Mouse (Mus musculus) heart, embryonic 14.5 days (tissue): ENCODE measurements around the gene Cdr2. TPM values are rescaled to one million over a fixed set of nuclear protein-coding genes. Genes with fewer than 3 reads are reported as not detected.

Experiments
- ATAC-seq: fragments of 200-750 bp; cut with Nextera tagmentation; 2 replicates; pipeline ENCODE4 v1.8.0; 2017; ENCODE audit warnings: low read depth, moderate TSS enrichment; ENCODE audit not compliant: insufficient number of reproducible peaks, insufficient read depth, low FRiP score
- H3K27ac ChIP-seq, 2 experiments: fragments of 200-500 bp in 1 of 2; fragments of 300-500 bp in 1 of 2; sonication (generic) in 1 of 2; replicated peaks in 1 of 2; 2 replicates each; pipeline ENCODE4 v1.5.1; 2012 to 2014; ENCODE audit warnings: low read depth in 2 of 2, low read length in 2 of 2, control low read depth in 1 of 2, mild to moderate bottlenecking in 1 of 2, mixed read lengths in 1 of 2; ENCODE audit not compliant: control insufficient read depth in 1 of 2, insufficient read depth in 1 of 2
- H3K27me3 ChIP-seq: fragments of 300-500 bp; sonication (generic); 2 replicates; pipeline ENCODE4 v1.6.1; 2014; ENCODE audit warnings: mild to moderate bottlenecking, low read length, control low read depth; ENCODE audit not compliant: control insufficient read depth, insufficient read depth
- H3K36me3 ChIP-seq: fragments of 300-500 bp; sonication (generic); 2 replicates; pipeline ENCODE4 v1.6.1; 2014; ENCODE audit warnings: mild to moderate bottlenecking, control low read depth, low read length, mixed read lengths; ENCODE audit not compliant: control insufficient read depth, insufficient read depth
- H3K4me1 ChIP-seq, 2 experiments: fragments of 200-500 bp in 1 of 2; fragments of 300-500 bp in 1 of 2; sonication (generic) in 1 of 2; 2 replicates each; pipeline ENCODE4 v1.6.1; 2012 to 2014; ENCODE audit warnings: low read length in 2 of 2, control low read depth in 1 of 2, mixed read lengths in 1 of 2; ENCODE audit not compliant: control insufficient read depth in 2 of 2, insufficient read depth in 2 of 2
- H3K4me2 ChIP-seq: fragments of 300-500 bp; sonication (generic); 2 replicates; pipeline ENCODE4 v1.6.1; 2014; ENCODE audit warnings: mild to moderate bottlenecking, low read length
- H3K4me3 ChIP-seq, 2 experiments: fragments of 200-500 bp in 1 of 2; fragments of 300-500 bp in 1 of 2; sonication (generic) in 1 of 2; 2 replicates each; pipeline ENCODE4 v1.5.1; 2012 to 2014; ENCODE audit warnings: low read length in 2 of 2, mild to moderate bottlenecking in 2 of 2, control low read depth in 1 of 2, low read depth in 1 of 2, moderate library complexity in 1 of 2; ENCODE audit not compliant: control insufficient read depth in 1 of 2, insufficient read depth in 1 of 2
- H3K9ac ChIP-seq: fragments of 300-500 bp; sonication (generic); 2 replicates; pipeline ENCODE4 v1.6.1; 2014; ENCODE audit warnings: mild to moderate bottlenecking, low read length
- H3K9me3 ChIP-seq: fragments of 300-500 bp; sonication (generic); 2 replicates; pipeline ENCODE4 v1.6.1; 2016; ENCODE audit warnings: low read length, control low read depth; ENCODE audit not compliant: control insufficient read depth
- WGBS: fragments of 180-500 bp; shearing (Covaris S2); extraction: QIAGEN DNeasy Blood & Tissue Kit; methylation state at CpG from one replicate; pipeline ENCODE4 v1.1.7; 2014; 5-methylcytosine and 5-hydroxymethylcytosine counted together
- polyA plus RNA-seq: library from polyadenylated mRNA; unstranded; fragments of >200 nt; fragmentation: Nextera tagmentation; extraction: Ambion mirVana; gene quantifications from 2 replicates; pipeline ENCODE4 v1.2.1, GENCODE M21; 2014

Gene Cdr2
- polyA plus RNA-seq, 1 experiment from 2014 or later, result 12.8 TPM

DNA sequence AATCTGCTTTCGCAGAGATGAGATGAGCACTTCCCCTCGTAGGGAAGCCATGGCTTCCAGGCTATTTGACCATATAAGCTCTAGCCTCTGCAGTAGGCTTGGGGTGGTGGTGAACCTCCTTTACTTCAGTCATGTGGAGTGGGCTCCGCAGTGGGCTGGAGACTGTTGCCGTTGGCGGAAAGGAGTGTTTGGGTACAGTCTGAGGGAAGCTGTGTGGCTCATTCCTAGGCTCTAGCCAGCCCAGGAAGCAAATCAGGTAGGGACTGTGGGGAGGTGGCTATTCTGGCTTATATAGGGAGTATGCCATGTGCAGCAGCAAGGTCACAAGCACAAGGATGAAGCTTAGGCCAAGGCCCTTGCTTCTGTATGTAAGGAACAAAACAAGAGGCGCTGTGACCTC, 40.9 kb downstream of the Cdr2 start:
- H3K36me3 ChIP-seq, result peaks cover 93% of the 10 kb centered on the region

DNA sequence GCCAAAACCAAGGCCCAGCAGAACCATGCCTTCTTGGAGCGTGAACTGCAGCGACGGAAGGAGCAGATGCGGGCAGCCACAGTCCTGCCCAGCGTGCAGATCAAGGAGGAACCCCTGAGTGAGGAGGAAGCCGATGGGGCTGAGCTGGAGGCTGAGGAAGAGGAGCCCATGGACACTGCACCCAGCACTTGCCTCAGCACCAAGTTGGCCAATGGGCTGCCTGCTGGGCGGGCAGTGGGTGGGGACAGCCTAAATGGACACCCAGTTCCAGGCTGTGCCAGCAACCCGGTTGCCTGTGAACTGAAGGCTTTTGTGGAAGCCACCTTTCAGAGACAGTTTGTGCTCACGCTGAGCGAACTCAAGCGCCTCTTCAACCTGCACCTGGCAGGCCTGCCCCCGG, 41.8 kb downstream of the Cdr2 start:
- no peak overlapping the region for H3K27ac ChIP-seq
- ATAC-seq, result no peak
- H3K36me3 ChIP-seq, result peaks cover 94% of the 10 kb centered on the region
- no peak overlapping the region for H3K4me2 ChIP-seq
- no peaks in the 10 kb centered on the region for H3K27me3 ChIP-seq
- WGBS, result 88% methylated on average over 12 of the region's 12 CpGs
- H3K9ac ChIP-seq, result no peak overlapping the region
- H3K4me1 ChIP-seq, result no peaks in the 10 kb centered on the region
- no peaks in the 10 kb centered on the region for H3K9me3 ChIP-seq
- no peak overlapping the region for H3K4me3 ChIP-seq

More for the DNA sequence above, 40.9 kb downstream of the Cdr2 start:
- no peak overlapping the region for H3K4me2 ChIP-seq
- H3K9ac ChIP-seq, result no peak overlapping the region
- no peak for ATAC-seq
- WGBS, result 83% methylated on average over 6 of the region's 6 CpGs
- no peaks in the 10 kb centered on the region for H3K27me3 ChIP-seq
- no peaks in the 10 kb centered on the region for H3K9me3 ChIP-seq
- H3K27ac ChIP-seq, result no peak overlapping the region
- no peak overlapping the region for H3K4me3 ChIP-seq
- H3K4me1 ChIP-seq, result no peaks in the 10 kb centered on the region

DNA sequence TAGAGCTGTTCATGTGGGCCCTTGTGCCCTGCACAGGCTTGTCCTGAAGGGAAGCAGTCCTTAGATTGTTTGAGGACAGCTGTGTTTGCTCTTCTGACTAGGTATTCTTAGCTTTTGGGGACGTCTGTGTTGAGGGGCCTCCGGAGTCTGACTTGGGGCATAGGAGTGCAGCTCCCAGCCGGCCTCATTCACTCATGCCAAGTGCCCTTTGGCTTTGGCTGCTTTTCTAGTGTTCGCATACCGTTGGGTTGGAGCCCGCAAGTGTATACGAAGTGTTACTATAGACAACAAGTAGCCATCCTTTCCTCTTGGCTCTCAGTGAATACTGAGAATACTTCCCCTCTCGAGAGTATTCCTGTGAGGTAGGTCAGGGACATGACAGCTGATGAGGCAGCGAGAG, 43.9 kb downstream of the Cdr2 start:
- Histone ChIP-seq H3K9me3 (no peaks in the 10 kb centered on the region), H3K4me3 (no peak overlapping the region), H3K36me3 (peaks cover 98% of the 10 kb centered on the region), H3K27me3 (no peaks in the 10 kb centered on the region), H3K4me2 (no peak overlapping the region), H3K4me1 (no peaks in the 10 kb centered on the region), H3K27ac (no peak overlapping the region), H3K9ac (no peak overlapping the region)
- no peak for ATAC-seq
- 88% methylated on average over 9 of the region's 9 CpGs for WGBS

DNA sequence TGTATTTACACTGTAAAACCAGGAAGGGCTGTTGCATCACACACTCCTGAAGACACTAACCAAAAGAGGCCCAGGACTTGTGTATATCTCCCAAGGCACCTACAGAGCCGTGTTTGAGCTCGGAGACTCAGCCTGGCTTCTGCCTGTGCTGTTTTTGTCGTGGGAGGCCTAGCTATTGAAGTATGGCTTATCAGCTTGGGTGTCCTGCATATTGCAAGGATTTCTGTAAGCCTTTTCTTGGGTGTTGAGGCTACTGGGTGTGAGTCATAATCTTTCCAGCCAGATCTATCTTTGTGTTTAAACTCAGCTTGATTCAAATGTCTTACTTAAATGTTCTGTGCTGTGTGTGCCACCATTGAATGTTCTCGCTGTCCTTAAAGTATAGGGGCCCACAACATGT, 45.6 kb downstream of the Cdr2 start:
- 65% methylated on average over 4 of the region's 4 CpGs for WGBS
- no peak for ATAC-seq
- Histone ChIP-seq H3K4me2 (no peak overlapping the region), H3K27me3 (no peaks in the 10 kb centered on the region), H3K27ac (no peak overlapping the region), H3K4me3 (no peak overlapping the region), H3K4me1 (no peaks in the 10 kb centered on the region), H3K9me3 (no peaks in the 10 kb centered on the region), H3K36me3 (peaks cover 97% of the 10 kb centered on the region), H3K9ac (no peak overlapping the region)

DNA sequence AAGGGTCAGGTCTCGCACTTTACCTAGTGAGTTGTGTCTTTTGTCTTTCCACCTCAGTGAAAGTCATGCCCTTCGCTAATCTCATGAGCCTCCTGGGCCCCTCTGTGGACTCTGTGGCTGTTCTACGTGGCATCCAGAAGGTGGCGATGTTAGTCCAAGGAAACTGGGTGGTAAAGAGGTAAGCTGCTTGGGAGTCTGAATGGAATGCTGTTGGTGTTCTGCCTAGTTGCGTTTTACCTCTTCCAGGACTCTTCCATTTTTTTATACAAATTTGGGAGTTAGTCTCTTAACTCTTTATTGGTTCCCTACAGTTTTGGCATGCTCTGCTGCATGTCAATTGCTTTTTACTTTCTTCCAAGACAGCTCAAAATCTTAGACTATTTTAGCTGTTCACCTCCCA, 47.4 kb downstream of the Cdr2 start:
- WGBS, result 20% methylated on average over 5 of the region's 5 CpGs
- no peak overlapping the region for H3K4me2 ChIP-seq
- no peak overlapping the region for H3K4me3 ChIP-seq
- ATAC-seq, result no peak
- H3K27me3 ChIP-seq, result no peaks in the 10 kb centered on the region
- H3K9me3 ChIP-seq, result no peaks in the 10 kb centered on the region
- no peak overlapping the region for H3K27ac ChIP-seq
- H3K4me1 ChIP-seq, result no peaks in the 10 kb centered on the region
- peaks cover 96% of the 10 kb centered on the region for H3K36me3 ChIP-seq
- no peak overlapping the region for H3K9ac ChIP-seq

DNA sequence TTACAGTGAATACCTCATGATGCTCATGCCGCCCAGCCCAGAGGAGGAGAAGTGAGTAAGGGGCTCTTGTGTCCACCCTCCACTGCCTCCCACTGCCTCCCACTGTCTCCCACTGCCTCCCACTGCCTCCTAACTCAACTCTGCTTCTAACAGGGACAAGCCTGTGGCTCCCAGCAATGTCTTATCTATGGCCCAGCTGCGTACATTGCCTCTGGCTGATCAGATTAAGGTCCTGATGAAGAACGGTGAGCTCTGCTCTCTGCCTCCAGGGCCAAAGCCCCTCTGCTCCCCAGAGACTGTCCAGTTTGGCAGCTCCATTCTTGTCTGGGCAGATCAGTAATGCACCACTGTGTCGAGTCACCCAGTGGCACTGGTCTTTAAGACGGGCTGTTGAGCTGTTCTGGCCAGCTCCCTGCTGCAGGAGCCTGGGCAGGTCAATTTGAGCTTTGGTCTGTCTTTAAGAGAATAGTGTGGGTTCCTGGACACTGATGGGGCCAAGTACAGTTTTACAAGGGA, 48.4 kb downstream of the Cdr2 start:
- H3K4me3 ChIP-seq, result no peak overlapping the region
- H3K9ac ChIP-seq, result no peak overlapping the region
- H3K9me3 ChIP-seq, result no peaks in the 10 kb centered on the region
- WGBS, result 78% methylated on average over 5 of the region's 5 CpGs
- no peak for ATAC-seq
- no peaks in the 10 kb centered on the region for H3K27me3 ChIP-seq
- no peaks in the 10 kb centered on the region for H3K4me1 ChIP-seq
- H3K4me2 ChIP-seq, result no peak overlapping the region
- peaks cover 96% of the 10 kb centered on the region for H3K36me3 ChIP-seq
- no peak overlapping the region for H3K27ac ChIP-seq

DNA sequence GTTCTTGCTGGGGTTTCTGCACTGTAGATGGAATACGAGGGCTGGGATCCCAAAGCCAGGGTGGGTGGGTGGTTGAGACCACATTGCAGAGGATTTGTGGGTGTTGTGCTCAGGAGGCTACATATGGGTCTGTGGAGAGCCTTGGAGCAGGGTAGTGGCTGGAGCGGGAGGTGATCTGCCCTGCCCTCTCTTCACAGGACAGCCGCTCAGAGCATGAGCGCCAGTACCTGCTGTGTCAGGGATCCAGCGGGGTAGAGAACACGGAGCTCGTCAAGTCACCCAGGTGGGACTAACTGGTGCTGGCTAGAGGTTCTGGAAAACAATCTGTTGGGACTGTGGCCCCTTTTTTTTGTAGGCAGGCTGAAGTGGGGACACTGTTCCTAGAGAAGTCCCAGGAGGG, 49.0 kb downstream of the Cdr2 start:
- no peaks in the 10 kb centered on the region for H3K27me3 ChIP-seq
- H3K4me3 ChIP-seq, result no peak overlapping the region
- H3K9me3 ChIP-seq, result no peaks in the 10 kb centered on the region
- peaks cover 96% of the 10 kb centered on the region for H3K36me3 ChIP-seq
- no peaks in the 10 kb centered on the region for H3K4me1 ChIP-seq
- no peak overlapping the region for H3K9ac ChIP-seq
- H3K27ac ChIP-seq, result no peak overlapping the region
- H3K4me2 ChIP-seq, result no peak overlapping the region
- 86% methylated on average over 7 of the region's 7 CpGs for WGBS
- no peak for ATAC-seq

DNA sequence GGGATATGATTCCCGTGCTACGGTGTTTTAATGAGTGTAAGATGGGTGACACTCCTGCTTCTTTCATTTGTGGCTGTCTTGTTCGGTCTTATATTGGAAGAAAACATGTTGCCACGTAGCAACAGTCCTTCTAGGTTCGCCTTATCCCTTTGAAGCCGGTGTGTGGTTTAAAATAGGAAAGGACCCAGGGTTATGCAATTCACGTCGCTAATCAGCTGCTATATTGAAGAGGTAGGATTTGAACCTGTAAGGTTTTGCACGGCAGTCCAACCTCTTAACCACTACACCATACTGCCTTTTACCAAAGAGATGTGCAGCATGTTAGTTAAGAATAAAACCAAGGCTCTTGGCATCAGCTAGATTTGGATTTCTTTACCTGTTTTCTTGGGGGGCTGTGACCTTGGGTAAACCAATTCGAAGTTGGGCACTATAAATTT, 63.6 kb downstream of the Cdr2 start:
- 8% methylated on average over 10 of the region's 10 CpGs for WGBS
- Histone ChIP-seq H3K9ac (peak overlapping the region; percentile 94), H3K27me3 (no peaks in the 10 kb centered on the region), H3K9me3 (no peaks in the 10 kb centered on the region), H3K4me1 (peaks cover 0 to 11% of the 10 kb centered on the region in 2 experiments; a peak in 1 of 4 replicates), H3K4me3 (peak overlapping the region; percentile 89 to 99), H3K27ac (peak overlapping the region; percentile 44 to 84; a peak in 3 of 4 replicates), H3K36me3 (peaks cover 5% of the 10 kb centered on the region; the same call in 1 of the 2 replicates), H3K4me2 (peak overlapping the region; percentile 81)
- ATAC-seq, result peak; percentile 42; the same call in 1 of the 2 replicates
